Mouse (Mus musculus): ENCODE results near the gene Gm28051.

Gm28051 gene

DNA sequence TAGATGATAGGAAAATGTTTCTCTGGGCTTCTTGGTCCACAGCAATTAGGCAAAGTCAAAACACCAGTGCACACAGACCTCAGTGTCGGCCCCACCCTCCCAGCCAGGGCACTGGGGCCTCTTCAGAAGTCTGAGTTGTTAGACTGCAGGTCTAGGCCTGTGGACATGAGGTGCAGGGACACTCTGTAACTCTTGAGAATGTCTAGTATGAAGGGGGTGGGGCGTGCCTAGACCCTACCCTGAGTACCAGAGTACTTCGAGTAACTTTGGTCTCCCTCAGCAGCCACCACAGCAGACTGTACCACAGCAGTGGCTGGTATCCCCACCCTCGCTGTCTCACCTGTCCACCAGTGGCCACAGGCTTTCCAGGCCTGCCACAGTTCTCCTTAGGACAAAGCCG lies 71.2 kb downstream of the Gm28051 start:
- no peak for DNase-seq (ENCODE audit: low read depth, low spot score)

DNA sequence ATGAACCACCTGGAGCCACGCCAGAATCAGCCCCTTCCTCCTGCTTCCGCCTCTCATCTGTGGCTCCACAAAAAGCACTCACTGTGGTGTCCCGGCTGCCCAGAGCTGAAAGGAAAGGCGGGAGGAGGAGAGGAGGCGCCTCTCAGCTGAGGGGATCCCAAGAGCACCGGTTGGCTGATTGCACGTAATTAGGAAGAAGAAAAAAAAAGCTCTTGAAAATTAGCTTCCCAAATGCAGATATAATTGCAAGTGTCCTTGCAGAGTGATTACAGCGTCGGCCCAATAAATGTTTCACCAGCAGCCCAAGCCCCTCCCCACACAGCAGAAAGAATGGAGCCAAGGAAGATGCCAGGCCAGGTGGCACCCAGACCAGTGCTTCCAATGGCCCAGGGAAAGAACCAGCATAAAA lies 72.0 kb downstream of the Gm28051 start:
- DNase-seq (ENCODE audit: low read depth, low spot score), result no peak

DNA sequence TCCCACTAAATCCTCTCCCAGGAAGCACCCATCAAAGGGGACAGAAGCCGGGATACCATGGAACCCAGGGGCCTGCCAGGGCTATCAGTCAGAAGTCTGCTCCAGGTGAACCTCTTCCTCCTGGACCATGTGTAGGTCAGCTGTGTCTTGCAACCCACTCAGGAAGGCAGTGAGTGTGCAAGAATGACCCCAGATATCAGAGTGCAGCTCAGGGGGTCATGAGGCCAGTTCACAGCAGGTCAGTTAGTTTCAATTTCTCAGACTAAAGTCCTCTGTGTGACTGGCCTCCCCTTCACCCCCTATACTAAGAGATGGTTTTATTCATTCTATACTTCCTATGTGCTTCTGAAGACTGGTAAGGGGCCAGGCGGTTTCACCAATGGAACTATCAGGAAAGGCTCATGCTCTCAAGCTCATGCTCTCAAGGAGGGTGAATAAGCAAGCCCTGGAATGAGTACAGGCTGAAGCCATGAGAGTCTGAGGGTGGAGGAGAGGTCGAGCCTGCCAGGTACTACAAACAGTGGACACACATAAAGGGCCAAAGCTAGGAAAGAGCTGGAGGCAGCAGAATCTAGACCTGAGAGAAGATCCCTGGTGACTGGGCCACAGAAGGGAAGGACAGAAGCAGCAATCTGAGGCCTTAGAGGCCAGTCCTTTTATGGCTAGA lies 72.7 kb downstream of the Gm28051 start:
- DNase-seq (ENCODE audit: low read depth, low spot score), result no peak

- DNase-seq (ENCODE audit: low read depth, low spot score), result no peak
Observed at GRCm38 (mm10) chr12:102683979-102684378, 73.6 kb downstream of the Gm28051 start.

GRCm38 (mm10) chr12:102683438-102683837 lies 74.1 kb downstream of the Gm28051 start:
- no peak for DNase-seq (ENCODE audit: low read depth, low spot score)

GRCm38 (mm10) chr12:102682722-102683299 lies 74.8 kb downstream of the Gm28051 start:
- DNase-seq (ENCODE audit: low read depth, low spot score), result no peak

GRCm38 (mm10) chr12:102682085-102682484 lies 75.5 kb downstream of the Gm28051 start:
- no peak for DNase-seq (ENCODE audit: low read depth, low spot score)

DNA sequence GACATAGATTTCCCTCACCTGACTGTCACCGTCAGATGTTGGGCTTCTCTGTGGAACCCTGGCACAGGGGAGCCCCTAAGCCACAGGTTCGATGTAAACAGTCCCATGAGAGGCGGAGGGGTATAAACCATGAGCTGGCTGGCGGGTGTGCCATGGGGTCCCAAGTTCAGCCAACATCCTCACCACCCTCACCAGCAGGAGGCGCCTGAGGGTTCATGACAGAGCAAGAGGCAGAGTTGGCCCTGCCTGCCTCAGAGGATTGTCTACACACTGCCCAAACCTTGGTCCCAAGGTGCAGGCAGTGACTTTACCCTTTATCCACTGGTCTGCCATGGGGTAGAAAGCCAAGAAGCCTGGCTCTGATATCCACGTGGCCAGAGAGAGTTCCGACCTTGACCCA lies 76.0 kb downstream of the Gm28051 start:
- no peak for DNase-seq (ENCODE audit: low read depth, low spot score)

DNA sequence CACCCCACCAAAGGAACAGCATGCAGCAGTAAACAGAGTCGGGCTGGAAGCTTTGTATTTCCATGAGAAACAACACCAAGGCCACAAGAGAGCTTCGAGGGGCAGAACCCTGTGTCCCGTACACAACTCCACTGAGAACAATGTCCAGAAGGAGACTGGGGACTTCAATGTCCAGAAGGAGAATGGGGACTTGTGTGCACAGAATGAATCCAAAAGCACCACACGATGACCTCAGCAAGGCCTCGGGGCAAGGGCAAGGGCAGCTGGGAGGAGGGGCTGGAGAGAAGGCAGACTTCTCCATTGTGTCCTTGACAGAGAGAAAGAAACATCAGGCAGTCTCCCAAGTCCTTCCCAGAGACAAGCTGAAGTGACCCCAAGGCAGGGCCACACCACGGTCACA lies 78.7 kb downstream of the Gm28051 start:
- DNase-seq (ENCODE audit: low read depth, low spot score), result no peak

- no peak for DNase-seq (ENCODE audit: low read depth, low spot score)
Observed at GRCm38 (mm10) chr12:102677089-102677488, 80.5 kb downstream of the Gm28051 start.

GRCm38 (mm10) chr12:102674556-102674955 lies 83.0 kb downstream of the Gm28051 start:
- no peak for DNase-seq (ENCODE audit: low read depth, low spot score)

DNA sequence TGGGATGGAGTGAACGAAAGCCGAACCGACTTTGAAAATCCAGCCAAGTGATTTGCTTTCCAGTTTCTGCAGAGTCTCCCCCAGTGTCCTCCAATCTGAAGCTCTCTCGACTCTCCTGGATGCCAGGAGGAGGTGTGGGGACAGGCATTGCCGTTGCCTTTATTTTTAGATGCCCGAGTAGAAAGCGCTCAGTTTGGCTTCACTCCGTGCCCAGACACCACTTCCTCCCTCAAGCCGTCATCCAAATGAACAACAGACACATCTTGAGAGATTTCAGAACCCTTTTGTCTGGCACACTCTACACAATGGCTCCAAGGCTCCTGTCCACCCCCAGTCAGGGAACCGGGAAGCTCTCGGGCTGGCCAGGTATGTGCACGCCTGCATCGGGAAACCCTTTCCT lies 83.4 kb downstream of the Gm28051 start:
- no peak for DNase-seq (ENCODE audit: low read depth, low spot score)

GRCm38 (mm10) chr12:102672857-102673839 lies 84.4 kb downstream of the Gm28051 start:
- no peak for DNase-seq (ENCODE audit: low read depth, low spot score)

DNA sequence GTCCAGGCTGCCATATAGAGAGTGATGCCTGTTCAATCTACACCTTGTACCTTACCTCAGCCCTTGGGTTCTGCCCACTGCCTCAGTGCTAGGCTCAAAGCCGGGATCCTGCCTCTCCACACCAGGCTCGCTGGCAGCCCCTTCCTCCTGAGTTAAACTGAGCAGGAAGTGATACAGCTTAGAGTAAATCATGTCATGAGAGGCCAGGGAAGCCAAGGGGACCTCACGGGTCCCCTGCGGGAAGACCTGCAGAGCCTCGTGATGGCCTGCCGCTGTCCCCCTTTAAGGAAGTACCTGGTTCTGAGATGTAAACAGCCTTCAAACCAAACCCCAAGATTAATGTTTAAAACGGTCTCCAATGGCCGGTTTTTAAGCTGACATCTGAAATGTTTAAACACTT lies 85.4 kb downstream of the Gm28051 start:
- no peak for DNase-seq (ENCODE audit: low read depth, low spot score)

GRCm38 (mm10) chr12:102670848-102671247 lies 86.7 kb downstream of the Gm28051 start:
- DNase-seq (ENCODE audit: low read depth, low spot score), result no peak
